Mouse (Mus musculus) stomach, postnatal 0 days (tissue): ENCODE results near the gene Naa10.

Experiments used
- CTCF ChIP-seq: IDR thresholded peaks from 2 replicates; pipeline ENCODE4 v1.5.1; 2016; ENCODE audit warnings: antibody characterized with exemption, low read depth, mild to moderate bottlenecking, moderate library complexity
- EP300 ChIP-seq: optimal IDR thresholded peaks from 2 replicates; pipeline ENCODE3; 2016; ENCODE audit warnings: antibody characterized with exemption

- TF ChIP-seq CTCF: no peak
- no peak for TF ChIP-seq EP300
These were observed 3.1 kb downstream of the Naa10 start for GRCm38 (mm10) chrX:73918631-73919030.
